Mouse (Mus musculus) neural tube, embryonic 12.5 days (tissue): Measurements from ENCODE around the gene Nploc4. TPM values are rescaled to one million over a fixed set of nuclear protein-coding genes. Genes with fewer than 3 reads are reported as not detected.

Source experiments
- ATAC-seq: fragments of 200-750 bp; cut with Nextera tagmentation; 2 replicates; pipeline ENCODE4 v1.8.0; 2017; ENCODE audit warnings: low read depth, mild to moderate bottlenecking, moderate TSS enrichment, moderate library complexity; ENCODE audit not compliant: low FRiP score
- H3K27ac ChIP-seq: fragments of 300-500 bp; sonication (generic); 2 replicates; pipeline ENCODE4 v1.5.1; 2016
- H3K27me3 ChIP-seq: fragments of 300-500 bp; sonication (generic); replicated peaks from 2 replicates; pipeline ENCODE4 v1.6.1; 2016; ENCODE audit warnings: mild to moderate bottlenecking
- H3K36me3 ChIP-seq: fragments of 300-500 bp; sonication (generic); 2 replicates; pipeline ENCODE4 v1.6.1; 2016; ENCODE audit warnings: mild to moderate bottlenecking
- H3K4me1 ChIP-seq: fragments of 300-500 bp; sonication (generic); 2 replicates; pipeline ENCODE4 v1.6.1; 2016
- H3K4me2 ChIP-seq: fragments of 300-500 bp; sonication (generic); replicated peaks from 2 replicates; pipeline ENCODE4 v1.6.1; 2016; ENCODE audit warnings: mild to moderate bottlenecking
- H3K4me3 ChIP-seq: fragments of 300-500 bp; sonication (generic); 2 replicates; pipeline ENCODE4 v1.5.1; 2016
- H3K9ac ChIP-seq: fragments of 300-500 bp; sonication (generic); 2 replicates; pipeline ENCODE4 v1.6.1; 2016; ENCODE audit warnings: mild to moderate bottlenecking
- H3K9me3 ChIP-seq: fragments of 300-500 bp; sonication (generic); 2 replicates; pipeline ENCODE4 v1.6.1; 2016; ENCODE audit warnings: mild to moderate bottlenecking
- WGBS: fragments of 180-500 bp; shearing (Covaris S2); methylation state at CpG from one replicate; pipeline ENCODE4 v1.1.7; 2016; 5-methylcytosine and 5-hydroxymethylcytosine counted together
- microRNA-seq: library from miRNA; unstranded; fragments of <30 nt; microRNA quantifications from one replicate; pipeline ENCODE4, GENCODE M21; 2017
- polyA plus RNA-seq: library from polyadenylated mRNA; unstranded; fragments of >200 nt; fragmentation: Nextera tagmentation; extraction: Ambion mirVana; gene quantifications from 2 replicates; pipeline ENCODE4 v1.2.1, GENCODE M21; 2016

The Nploc4 gene
- polyA plus RNA-seq, 1 experiment from 2014 or later = 54.6 TPM

- no peak overlapping the region for H3K9ac ChIP-seq
- no peaks in the 10 kb centered on the region for H3K4me1 ChIP-seq
- no peaks in the 10 kb centered on the region for H3K36me3 ChIP-seq
- H3K4me3 ChIP-seq = no peak overlapping the region
- no peak overlapping the region for H3K27ac ChIP-seq
- H3K9me3 ChIP-seq = 0 out of 2 replicates have a peak, but pooled peaks cover 3% of the 10 kb centered on the region
- no peaks in the 10 kb centered on the region for H3K27me3 ChIP-seq
- WGBS = 73% methylated on average over 3 of the region's 3 CpGs
- no peak for ATAC-seq
- H3K4me2 ChIP-seq = no peak overlapping the region
Observed at GRCm38 (mm10) chr11:120338786-120339185, 98.7 kb downstream of the Nploc4 start.

GRCm38 (mm10) chr11:120337447-120337846 lies 100.1 kb downstream of the Nploc4 start:
- H3K4me1 ChIP-seq = no peaks in the 10 kb centered on the region
- H3K9ac ChIP-seq = no peak overlapping the region
- ATAC-seq = no peak
- H3K27ac ChIP-seq = no peak overlapping the region
- no peak overlapping the region for H3K4me3 ChIP-seq
- H3K4me2 ChIP-seq = no peak overlapping the region
- no peaks in the 10 kb centered on the region for H3K27me3 ChIP-seq
- 0 out of 2 replicates have a peak, but pooled peaks cover 3% of the 10 kb centered on the region for H3K9me3 ChIP-seq
- 50% methylated on average over 2 of the region's 2 CpGs for WGBS
- H3K36me3 ChIP-seq = no peaks in the 10 kb centered on the region

- WGBS = 89% methylated on average over 6 of the region's 6 CpGs
- H3K4me1 ChIP-seq = no peaks in the 10 kb centered on the region
- ATAC-seq = no peak
Observed at GRCm38 (mm10) chr11:120335431-120336021, 102.0 kb downstream of the Nploc4 start.

More at GRCm38 (mm10) chr11:120335431-120336021, 102.0 kb downstream of the Nploc4 start:
- Histone ChIP-seq H3K27ac (no peak overlapping the region), H3K4me2 (no peak overlapping the region), H3K27me3 (no peaks in the 10 kb centered on the region), H3K9ac (no peak overlapping the region), H3K4me3 (no peak overlapping the region), H3K9me3 (no peaks in the 10 kb centered on the region), H3K36me3 (no peaks in the 10 kb centered on the region)

Small RNAs within 50 kb of the gene (microRNA-seq; reads per million reads assigned to microRNA genes)
- not detected for gene Gm23419
- gene Mir6935 = 2.6 reads per million, percentile 6 among the genes with 10 or more reads in this experiment

Other genes with a start within 250 kb of the Nploc4 start
- gene Bahcc1, start 204.8 kb downstream of the Nploc4 start, polyA plus RNA-seq = 21.6 and 22.8 TPM in 2 replicates
- 3,655 and 3,681 TPM in 2 replicates for gene Actg1, start 89.2 kb downstream of the Nploc4 start, polyA plus RNA-seq
- 1.1 and 1.6 TPM in 2 replicates for gene Fscn2, start 76.2 kb downstream of the Nploc4 start, polyA plus RNA-seq
- 51.0 and 53.4 TPM in 2 replicates for gene Faap100, start 58.9 kb downstream of the Nploc4 start, polyA plus RNA-seq
- gene Tspan10, start 4.9 kb upstream of the Nploc4 start, polyA plus RNA-seq = 0.15 TPM in 1 of 2 replicates, not detected in the other
- gene Pde6g, start 15.8 kb upstream of the Nploc4 start, polyA plus RNA-seq = 0.27 and 0.32 TPM in 2 replicates
- 12.5 and 13.8 TPM in 2 replicates for gene Oxld1, start 20.4 kb upstream of the Nploc4 start, polyA plus RNA-seq
- gene Ccdc137, start 20.4 kb upstream of the Nploc4 start, polyA plus RNA-seq = 30.9 and 34.7 TPM in 2 replicates
- gene Arl16, start 29.9 kb upstream of the Nploc4 start, polyA plus RNA-seq = 63.6 and 64.5 TPM in 2 replicates
- 116 and 117 TPM in 2 replicates for gene Mrpl12, start 46.9 kb upstream of the Nploc4 start, polyA plus RNA-seq
- 37.9 TPM in 2 replicates for gene Slc25a10, start 54.1 kb upstream of the Nploc4 start, polyA plus RNA-seq
- 0.13 and 0.22 TPM in 2 replicates for gene Gcgr, start 93.0 kb upstream of the Nploc4 start, polyA plus RNA-seq
- 234 and 239 TPM in 2 replicates for gene Mcrip1, start 112.0 kb upstream of the Nploc4 start, polyA plus RNA-seq
- not detected in 2 replicates for gene Ppp1r27, start 113.4 kb upstream of the Nploc4 start, polyA plus RNA-seq
- gene P4hb, start 135.5 kb upstream of the Nploc4 start, polyA plus RNA-seq = 425 and 451 TPM in 2 replicates
- gene Arhgdia, start 143.9 kb upstream of the Nploc4 start, polyA plus RNA-seq = 582 and 606 TPM in 2 replicates
- gene Alyref, start 160.7 kb upstream of the Nploc4 start, polyA plus RNA-seq = 509 and 592 TPM in 2 replicates
- gene Anapc11, start 160.7 kb upstream of the Nploc4 start, polyA plus RNA-seq = 162 and 172 TPM in 2 replicates
- gene Npb, start 170.8 kb upstream of the Nploc4 start, polyA plus RNA-seq = 0.80 and 0.83 TPM in 2 replicates
- 151 and 155 TPM in 2 replicates for gene Pcyt2, start 180.2 kb upstream of the Nploc4 start, polyA plus RNA-seq
- gene Sirt7, start 187.5 kb upstream of the Nploc4 start, polyA plus RNA-seq = 46.8 and 56.5 TPM in 2 replicates
- 39.7 and 40.4 TPM in 2 replicates for gene Mafg, start 195.9 kb upstream of the Nploc4 start, polyA plus RNA-seq
- gene Pycr1, start 206.1 kb upstream of the Nploc4 start, polyA plus RNA-seq = 27.2 and 27.8 TPM in 2 replicates
- 0.81 and 1.1 TPM in 2 replicates for gene Myadml2, start 210.4 kb upstream of the Nploc4 start, polyA plus RNA-seq
- gene Notum, start 223.5 kb upstream of the Nploc4 start, polyA plus RNA-seq = 3.1 and 3.4 TPM in 2 replicates
- gene Aspscr1, start 235.3 kb upstream of the Nploc4 start, polyA plus RNA-seq = 139 and 155 TPM in 2 replicates